Mouse (Mus musculus) ES-E14 (cell line): ENCODE measurements around the gene 1700013G24Rik. TPM values are rescaled to one million over a fixed set of nuclear protein-coding genes. Genes with fewer than 3 reads are reported as not detected.

Experiments
- DNase-seq: peaks from one replicate; pipeline ENCODE4 v3.0.0-alpha.2; 2013; ENCODE audit warnings: low read depth, low spot score
- H3K27ac ChIP-seq: 2 replicates; pipeline ENCODE4 v1.5.1; 2012; ENCODE audit warnings: low read depth, mild to moderate bottlenecking, low read length, moderate library complexity, mixed read lengths; ENCODE audit not compliant: poor library complexity, insufficient read depth, severe bottlenecking
- H3K36me3 ChIP-seq: 2 replicates; pipeline ENCODE4 v1.6.1; 2012; ENCODE audit warnings: mild to moderate bottlenecking, low read length, moderate library complexity, mixed read lengths; ENCODE audit not compliant: control insufficient read depth, poor library complexity, insufficient read depth, severe bottlenecking
- H3K4me1 ChIP-seq, 2 experiments: fragments of 150-350 bp in 1 of 2; sonication (generic) in 1 of 2; 2 replicates each; pipeline ENCODE4 v1.6.1; 2012; ENCODE audit warnings: low read length in 2 of 2, mild to moderate bottlenecking in 1 of 2, mixed read lengths in 1 of 2; ENCODE audit not compliant: control insufficient read depth in 2 of 2, insufficient read depth in 2 of 2, poor library complexity in 1 of 2
- H3K4me3 ChIP-seq, 2 experiments: fragments of 150-350 bp in 1 of 2; sonication (generic) in 1 of 2; 2 replicates each; pipeline ENCODE4 v1.5.1; 2012; ENCODE audit warnings: low read length in 2 of 2, low read depth in 1 of 2, mild to moderate bottlenecking in 1 of 2, mixed read lengths in 1 of 2; ENCODE audit not compliant: insufficient read depth in 1 of 2, poor library complexity in 1 of 2, severe bottlenecking in 1 of 2
- H3K9ac ChIP-seq: 2 replicates; pipeline ENCODE4 v1.6.1; 2012; ENCODE audit warnings: low read depth, mild to moderate bottlenecking, low read length, mixed read lengths; ENCODE audit not compliant: poor library complexity, insufficient read depth, severe bottlenecking
- H3K9me3 ChIP-seq: fragments of 150-350 bp; sonication (generic); 2 replicates; pipeline ENCODE4 v1.6.1; 2012; ENCODE audit warnings: low read depth, mild to moderate bottlenecking, low read length; ENCODE audit not compliant: control insufficient read depth, insufficient read depth
- CHD2 ChIP-seq: IDR thresholded peaks from 2 replicates; pipeline ENCODE4 v1.6.1; 2014; ENCODE audit warnings: mild to moderate bottlenecking, low read depth, low read length, inconsistent platforms
- HCFC1 ChIP-seq: IDR thresholded peaks from 2 replicates; pipeline ENCODE4 v1.6.1; 2012; ENCODE audit warnings: low read length, inconsistent platforms, borderline replicate concordance; ENCODE audit not compliant: insufficient read depth
- MAFK ChIP-seq: IDR thresholded peaks from 2 replicates; pipeline ENCODE4 v1.6.1; 2014; ENCODE audit warnings: mild to moderate bottlenecking, low read depth, low read length, inconsistent platforms; ENCODE audit not compliant: insufficient read depth
- ZC3H11A ChIP-seq: IDR thresholded peaks from 2 replicates; pipeline ENCODE4 v1.6.1; 2012; ENCODE audit warnings: low read depth, mild to moderate bottlenecking, inconsistent platforms, low read length, borderline replicate concordance
- ZNF384 ChIP-seq: IDR thresholded peaks from 2 replicates; pipeline ENCODE4 v1.6.1; 2012; ENCODE audit warnings: low read depth, low read length, inconsistent platforms
- in situ Hi-C, 2 experiments: fragments of 600-800 bp; cut with MboI; formaldehyde crosslinking; loops; one replicate each; pipeline ENCODE4 v1.15.1; 2025; ENCODE audit warnings: low sequenced_read_pairs in 2 of 2, inconsistent platforms in 1 of 2; ENCODE audit not compliant: unreplicated experiment in 2 of 2
- total RNA-seq: library from RNA; depleted of rRNA; stranded (reverse); fragments of 300-350 nt; gene quantifications from 2 replicates; pipeline ENCODE4 v1.2.3, GENCODE M21; 2012

Gene 1700013G24Rik
- total RNA-seq, 1 experiment: not detected

GRCm38 (mm10) chr4:137487286-137488000 lies 34.4 kb downstream of the 1700013G24Rik start:
- no peak for TF ChIP-seq HCFC1
- no peak for TF ChIP-seq ZC3H11A
- no peak for TF ChIP-seq ZNF384
- TF ChIP-seq CHD2: no peak
- no peak for TF ChIP-seq MAFK
- no peaks in the 10 kb centered on the region for H3K9me3 ChIP-seq
- peaks cover 9 to 42% of the 10 kb centered on the region in 2 experiments; a peak in 3 of 4 replicates for H3K4me1 ChIP-seq
- H3K4me3 ChIP-seq: no peak overlapping the region
- in situ Hi-C loops: no loop called here
- H3K27ac ChIP-seq: no peak overlapping the region
- no peak overlapping the region for H3K9ac ChIP-seq
- peaks cover 3% of the 10 kb centered on the region; the same call in 1 of the 2 replicates for H3K36me3 ChIP-seq
- no peak for DNase-seq

DNA sequence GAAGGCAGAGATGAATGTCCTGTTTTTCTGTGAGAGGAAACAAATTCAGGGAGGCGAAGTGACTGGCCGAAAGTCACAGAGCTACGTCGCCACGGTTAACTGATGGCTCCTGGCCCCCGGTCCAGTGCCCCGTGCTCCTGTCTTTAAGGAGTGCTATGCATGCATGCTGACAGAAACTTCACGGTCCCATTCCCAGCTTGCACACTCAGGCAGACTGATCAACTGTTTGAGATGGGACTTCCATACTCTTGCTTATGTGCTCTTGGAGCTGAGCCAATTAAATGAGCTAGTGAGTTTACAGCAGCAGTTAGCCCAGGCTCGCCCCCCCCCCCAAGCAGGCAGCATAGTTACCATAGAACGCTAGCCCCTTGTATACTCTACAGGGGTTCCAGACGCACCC lies 35.0 kb downstream of the 1700013G24Rik start:
- H3K9me3 ChIP-seq: no peaks in the 10 kb centered on the region
- DNase-seq: no peak
- peaks cover 9 to 41% of the 10 kb centered on the region in 2 experiments; a peak in 3 of 4 replicates for H3K4me1 ChIP-seq
- H3K4me3 ChIP-seq: no peak overlapping the region
- H3K9ac ChIP-seq: no peak overlapping the region
- TF ChIP-seq MAFK (no peak), ZNF384 (no peak), ZC3H11A (no peak)
- no peak overlapping the region for H3K27ac ChIP-seq
- in situ Hi-C loops: no loop called here
- peaks cover 3% of the 10 kb centered on the region; the same call in 1 of the 2 replicates for H3K36me3 ChIP-seq

- 0 out of 2 replicates have a peak, but pooled peaks cover 2% of the 10 kb centered on the region for H3K36me3 ChIP-seq
- H3K27ac ChIP-seq: peak overlapping the region; percentile 9; the same call in 1 of the 2 replicates
- in situ Hi-C loops: no loop called here
- TF ChIP-seq ZC3H11A (no peak), ZNF384 (no peak), CHD2 (no peak), MAFK (no peak), HCFC1 (no peak)
- peaks cover 11 to 45% of the 10 kb centered on the region in 2 experiments; a peak in 3 of 4 replicates for H3K4me1 ChIP-seq
- H3K9ac ChIP-seq: no peak overlapping the region
- H3K4me3 ChIP-seq: no peak overlapping the region
- H3K9me3 ChIP-seq: no peaks in the 10 kb centered on the region
- no peak for DNase-seq
Observed at GRCm38 (mm10) chr4:137488571-137489303, 35.7 kb downstream of the 1700013G24Rik start.

GRCm38 (mm10) chr4:137489996-137490395 lies 36.9 kb downstream of the 1700013G24Rik start:
- no peak for DNase-seq
- Histone ChIP-seq H3K4me1 (peaks cover 17 to 49% of the 10 kb centered on the region in 2 experiments; a peak in 3 of 4 replicates), H3K4me3 (no peak overlapping the region), H3K9ac (no peak overlapping the region), H3K36me3 (0 out of 2 replicates have a peak, but pooled peaks cover 2% of the 10 kb centered on the region), H3K27ac (0 out of 2 replicates have a peak overlapping the region, but pooled peaks have one; percentile 10), H3K9me3 (no peaks in the 10 kb centered on the region)
- in situ Hi-C loops: no loop called here
- no peak for TF ChIP-seq MAFK
- TF ChIP-seq CHD2: no peak
- no peak for TF ChIP-seq ZC3H11A
- no peak for TF ChIP-seq ZNF384
- TF ChIP-seq HCFC1: no peak
